8 mouse cellular contexts compared by ENCODE assay signal in genomic region chr3:95771985-95772384, GRCm38 (mm10). TPM values are rescaled to one million over a fixed set of nuclear protein-coding genes. Genes with fewer than 3 reads are reported as not detected.
A peak's percentile ranks its signal among the peaks of the same experiment; 100 is the strongest.
DNase-seq lines count a peak whose midpoint lies in the region; ATAC-seq and TF ChIP-seq lines count a peak whose summit lies in the region.
"Had no signal": no experiment of that assay in that cellular context is flagged by ENCODE, and none has a peak within 500 bp of the region (broad histone marks: within the 10 kb centered on the region; RNA-seq: fewer than 3 reads in every experiment).

No protein-coding gene starts in this region.

- H3K9me3 ChIP-seq in kidney, embryonic 16.5 days (ENCODE audit: low read length) = no peaks in the 10 kb centered on the region
- H3K9me3 ChIP-seq in ES-E14 (ENCODE audit: control insufficient read depth, insufficient read depth, low read depth, low read length) = no peaks in the 10 kb centered on the region
- H3K9me3 ChIP-seq: lung, embryonic 15.5 days had no signal

- ATAC-seq in kidney, embryonic 16.5 days (ENCODE audit: low FRiP score, low TSS enrichment) = no peak
- no peak for ATAC-seq in megakaryocyte-erythroid progenitor cell, adult 5-6 weeks (replicated peaks; ENCODE audit: low FRiP score, low TSS enrichment, poor library complexity, severe bottlenecking)

- no peak overlapping the region for H3K4me2 ChIP-seq in kidney, embryonic 16.5 days (replicated peaks; ENCODE audit: low read depth, low read length)
- H3K4me2 ChIP-seq: lung, embryonic 15.5 days had no signal

- peaks cover 46% of the 10 kb centered on the region for H3K36me3 ChIP-seq in kidney, embryonic 16.5 days (ENCODE audit: insufficient read depth, low read length)
- H3K36me3 ChIP-seq in ES-E14 (ENCODE audit: control insufficient read depth, insufficient read depth, low read length, poor library complexity, severe bottlenecking) = peaks cover 15% of the 10 kb centered on the region

- no peak for TF ChIP-seq POLR2A in brain, embryonic 14.5 days (IDR thresholded peaks at IDR 0.05; ENCODE audit: borderline replicate concordance, extremely low read depth, insufficient read depth, insufficient read length, poor library complexity, severe bottlenecking)

- in situ Hi-C loops in ES-E14 (cut with MboI; ENCODE audit: low sequenced_read_pairs in 2 of 2, unreplicated experiment in 2 of 2) = no loop called here

- peak; percentile 41 for DNase-seq in kidney, postnatal 10 days
- no peak for DNase-seq in ES-E14 (ENCODE audit: low read depth, low spot score)
- peak; percentile 32 for DNase-seq in brain, embryonic 14.5 days (ENCODE audit: low read depth)
- peak; percentile 45 for DNase-seq in retina, postnatal 1 day
- DNase-seq in frontal cortex, postnatal 10 days (ENCODE audit: low spot score in 2 of 2) = no peak

- TF ChIP-seq CTCF in brain, embryonic 14.5 days (IDR thresholded peaks at IDR 0.05; ENCODE audit: borderline replicate concordance, extremely low read depth, insufficient read depth, insufficient read length) = peak; percentile 43; the same call in 1 of the 2 replicates

- no peaks in the 10 kb centered on the region for H3K27me3 ChIP-seq in kidney, embryonic 16.5 days (ENCODE audit: insufficient read depth, low read length)
- H3K27me3 ChIP-seq: lung, embryonic 15.5 days had no signal

- H3K9ac ChIP-seq in kidney, embryonic 16.5 days (replicated peaks; ENCODE audit: low read length) = no peak overlapping the region
- no peak overlapping the region for H3K9ac ChIP-seq in ES-E14 (ENCODE audit: insufficient read depth, low read depth, low read length, poor library complexity, severe bottlenecking)
- H3K9ac ChIP-seq: lung, embryonic 15.5 days had no signal

- H3K4me1 ChIP-seq in kidney, embryonic 16.5 days (ENCODE audit: insufficient read depth, low read length) = no peaks in the 10 kb centered on the region
- no peaks in the 10 kb centered on the region for H3K4me1 ChIP-seq in ES-E14 (ENCODE audit: control insufficient read depth in 2 of 2, insufficient read depth in 2 of 2, low read length in 2 of 2, poor library complexity in 1 of 2)
- H3K4me1 ChIP-seq: lung, embryonic 15.5 days had no signal

- no peak overlapping the region for H3K4me3 ChIP-seq in kidney, embryonic 16.5 days (ENCODE audit: low read length)
- no peak overlapping the region for H3K4me3 ChIP-seq in ES-E14 (ENCODE audit: insufficient read depth in 1 of 2, low read depth in 1 of 2, low read length in 2 of 2, poor library complexity in 1 of 2, severe bottlenecking in 1 of 2)
- H3K4me3 ChIP-seq: lung, embryonic 15.5 days had no signal

- no peak overlapping the region for H3K27ac ChIP-seq in kidney, embryonic 16.5 days (ENCODE audit: low read length)
- H3K27ac ChIP-seq in ES-E14 (ENCODE audit: insufficient read depth, low read depth, low read length, poor library complexity, severe bottlenecking) = no peak overlapping the region
- H3K27ac ChIP-seq: lung, embryonic 15.5 days had no signal

TF ChIP-seq in ES-E14, 5 proteins besides CTCF, POLR2A, EP300 and RAD21:
- TF ChIP-seq ZNF384 (IDR thresholded peaks at IDR 0.05; ENCODE audit: low read depth, low read length) = no peak
- TF ChIP-seq ZC3H11A (IDR thresholded peaks at IDR 0.05; ENCODE audit: borderline replicate concordance, low read depth, low read length) = peak; percentile 49

RNA-seq across cellular contexts. Expression of gene Tars2, which starts 12.0 kb away (rescaled TPM):
- polyA plus RNA-seq in kidney, embryonic 16.5 days (2015; fragmentation: Nextera tagmentation; extraction: Ambion mirVana) = 53.2 and 55.9 TPM in 2 replicates
- total RNA-seq in ES-E14 (2012; rRNA removed) = 85.9 and 132 TPM in 2 replicates
- 39.1 and 42.2 TPM in 2 replicates for polyA plus RNA-seq in brain, embryonic 14.5 days (2012; rRNA removed)
- total RNA-seq in megakaryocyte-erythroid progenitor cell, adult 5-6 weeks (2014; fragmentation: Nextera tagmentation) = 88.1 and 103 TPM in 2 replicates
- total RNA-seq in megakaryocyte-erythroid progenitor cell, adult 5-6 weeks (2017) = 58.0 and 75.5 TPM in 2 replicates

RNA-seq across cellular contexts. Expression of gene Ecm1, which starts 32.6 kb away (rescaled TPM):
- polyA plus RNA-seq in kidney, embryonic 16.5 days (2015; fragmentation: Nextera tagmentation; extraction: Ambion mirVana) = 174 and 208 TPM in 2 replicates
- 4.1 and 13.4 TPM in 2 replicates for total RNA-seq in ES-E14 (2012; rRNA removed)
- polyA plus RNA-seq in brain, embryonic 14.5 days (2012; rRNA removed) = 20.2 and 21.2 TPM in 2 replicates
- total RNA-seq in megakaryocyte-erythroid progenitor cell, adult 5-6 weeks (2014; fragmentation: Nextera tagmentation) = 8.2 and 17.2 TPM in 2 replicates
- not detected in 2 replicates for total RNA-seq in megakaryocyte-erythroid progenitor cell, adult 5-6 weeks (2017)

RNA-seq across cellular contexts. Expression of gene Rprd2, which starts 46.7 kb away (rescaled TPM):
- 19.9 and 22.7 TPM in 2 replicates for polyA plus RNA-seq in kidney, embryonic 16.5 days (2015; fragmentation: Nextera tagmentation; extraction: Ambion mirVana)
- 14.9 and 16.2 TPM in 2 replicates for total RNA-seq in ES-E14 (2012; rRNA removed)
- polyA plus RNA-seq in brain, embryonic 14.5 days (2012; rRNA removed) = 22.8 and 31.4 TPM in 2 replicates
- 62.4 and 68.5 TPM in 2 replicates for total RNA-seq in megakaryocyte-erythroid progenitor cell, adult 5-6 weeks (2014; fragmentation: Nextera tagmentation)
- 17.5 and 21.3 TPM in 2 replicates for total RNA-seq in megakaryocyte-erythroid progenitor cell, adult 5-6 weeks (2017)

Comparison
In these comparisons a context has a peak if more than half of its experiments do, and no peak if none do; other contexts are left out.
1. DNase-seq: peak in kidney, postnatal 10 days (single experiment), brain, embryonic 14.5 days (single experiment) and retina, postnatal 1 day (single experiment); none in ES-E14 (single experiment) and frontal cortex, postnatal 10 days (0 of 2).